Mouse (Mus musculus): ENCODE results near the gene Drc3.
"Not testable (repeated sequence)": the region's sequence is repeated elsewhere in the genome, so short reads cannot be mapped to it uniquely, and the experiment has no call there.

The Drc3 gene

GRCm38 (mm10) chr11:60439621-60440020 lies 86.5 kb downstream of the Drc3 start:
- in situ Hi-C loops (cut with MboI; ENCODE audit: unreplicated experiment in 2 of 2) = not testable (repeated sequence)

- in situ Hi-C loops (cut with MboI; ENCODE audit: unreplicated experiment in 2 of 2) = no loop called here
Observed at GRCm38 (mm10) chr11:60440176-60440575, 87.0 kb downstream of the Drc3 start.

GRCm38 (mm10) chr11:60442896-60443295 lies 89.8 kb downstream of the Drc3 start:
- in situ Hi-C loops (cut with MboI; ENCODE audit: unreplicated experiment in 2 of 2) = no loop called here

Measured in v-Abl transformed pro-B cells (cell line).